In genomic region chr1:83859732-83860424, GRCm38 (mm10) we compare ENCODE assay signal across 32 mouse cellular contexts.
"Had no signal": no experiment of that assay in that cellular context is flagged by ENCODE, and none has a peak within 500 bp of the region (broad histone marks: within the 10 kb centered on the region; RNA-seq: fewer than 3 reads in every experiment).

No protein-coding gene starts in this region.

- H3K4me3 ChIP-seq: limb, embryonic 10.5 days; limb, embryonic 12.5 days; limb, embryonic 13.5 days; limb, embryonic 15.5 days; liver, embryonic 12.5 days; liver, embryonic 13.5 days; liver, embryonic 15.5 days; lung, embryonic 15.5 days; megakaryocyte, embryonic 14.5 days; midbrain, embryonic 10.5 days; midbrain, embryonic 12.5 days; midbrain, embryonic 13.5 days; midbrain, embryonic 15.5 days; myocyte; neural tube, embryonic 12.5 days had no signal

- H3K9ac ChIP-seq: limb, embryonic 12.5 days; limb, embryonic 13.5 days; limb, embryonic 15.5 days; liver, embryonic 12.5 days; liver, embryonic 13.5 days; liver, embryonic 14.5 days; liver, embryonic 15.5 days; liver, postnatal 0 days; lung, embryonic 14.5 days; lung, embryonic 15.5 days; midbrain, embryonic 12.5 days; midbrain, embryonic 13.5 days; midbrain, embryonic 15.5 days; neural tube, embryonic 12.5 days had no signal

- H3K4me1 ChIP-seq: limb, embryonic 12.5 days; limb, embryonic 13.5 days; limb, embryonic 15.5 days; liver, embryonic 12.5 days; liver, embryonic 13.5 days; liver, embryonic 15.5 days; lung, embryonic 15.5 days; megakaryocyte, embryonic 14.5 days; midbrain, embryonic 10.5 days; midbrain, embryonic 12.5 days had no signal

- H3K27me3 ChIP-seq: limb, embryonic 12.5 days; limb, embryonic 13.5 days; limb, embryonic 15.5 days; liver, embryonic 12.5 days; liver, embryonic 13.5 days; liver, embryonic 15.5 days; lung, embryonic 15.5 days; megakaryocyte, embryonic 14.5 days; midbrain, embryonic 12.5 days; midbrain, embryonic 13.5 days; midbrain, embryonic 15.5 days; neural tube, embryonic 12.5 days had no signal

- ATAC-seq: liver, embryonic 12.5 days; liver, postnatal 0 days; lung, postnatal 0 days; midbrain, embryonic 13.5 days; midbrain, embryonic 15.5 days; midbrain, embryonic 16.5 days had no signal

- H3K9me3 ChIP-seq: limb, embryonic 10.5 days; limb, embryonic 12.5 days; limb, embryonic 13.5 days; limb, embryonic 15.5 days; liver, embryonic 12.5 days; liver, embryonic 13.5 days; liver, embryonic 15.5 days; lung, embryonic 15.5 days; midbrain, embryonic 10.5 days; midbrain, embryonic 12.5 days; midbrain, embryonic 13.5 days; midbrain, embryonic 15.5 days; neural tube, embryonic 12.5 days had no signal

- H3K36me3 ChIP-seq: limb, embryonic 10.5 days; limb, embryonic 12.5 days; limb, embryonic 13.5 days; limb, embryonic 15.5 days; liver, embryonic 12.5 days; liver, embryonic 13.5 days; liver, embryonic 15.5 days; lung, embryonic 15.5 days; midbrain, embryonic 10.5 days; midbrain, embryonic 12.5 days; midbrain, embryonic 13.5 days; midbrain, embryonic 15.5 days; neural tube, embryonic 12.5 days had no signal

- H3K4me2 ChIP-seq: limb, embryonic 12.5 days; limb, embryonic 13.5 days; limb, embryonic 15.5 days; liver, embryonic 11.5 days; liver, embryonic 12.5 days; liver, embryonic 13.5 days; liver, embryonic 15.5 days; lung, embryonic 14.5 days; lung, embryonic 15.5 days; midbrain, embryonic 11.5 days; midbrain, embryonic 12.5 days; midbrain, embryonic 13.5 days; midbrain, embryonic 15.5 days; neural tube, embryonic 12.5 days had no signal

- DNase-seq: left cerebral cortex, postnatal 4 days; liver; liver, embryonic 13.5 days; liver, postnatal 0 days; lung, adult 18-20 months; lung, adult 2 months; lung, embryonic 14.5 days; lung, postnatal 10 days; lung, postnatal 14 days; lung, postnatal 36 days; lung, postnatal 4 days; midbrain, embryonic 14.5 days had no signal

- H3K27ac ChIP-seq: limb, embryonic 10.5 days; limb, embryonic 12.5 days; limb, embryonic 13.5 days; limb, embryonic 15.5 days; liver, embryonic 12.5 days; liver, embryonic 13.5 days; liver, embryonic 14.5 days; liver, embryonic 15.5 days; lung, embryonic 15.5 days; macrophage; midbrain, embryonic 10.5 days; midbrain, embryonic 12.5 days; midbrain, embryonic 13.5 days; midbrain, embryonic 15.5 days; neural tube, embryonic 12.5 days had no signal
